Mouse (Mus musculus) adrenal gland (tissue): ENCODE results near the gene Cox7c.
"Not testable (repeated sequence)": the region's sequence is repeated elsewhere in the genome, so short reads cannot be mapped to it uniquely, and the experiment has no call there.

Experiments
- intact Hi-C: fragments of 180-260 bp; cut with DNase I; formaldehyde crosslinking; loops from one replicate; pipeline ENCODE4 v1.15.1; 2025
- long read RNA-seq, 2 experiments: library from polyadenylated mRNA; unstranded; transcript quantifications; one replicate each; pipeline ENCODE4 v2.0.0; 2020; ENCODE audit warnings: borderline replicate concordance in 1 of 2; ENCODE audit not compliant: insufficient replicate concordance in 1 of 2

Gene Cox7c
- long read RNA-seq, experiment 1, transcript Cox7c-201 (3 exons, 315 nt): minor isoform, 16 of 495 reads
- long read RNA-seq, experiment 1, transcript Cox7c-203 (3 exons, 540 nt): major isoform, 474 of 495 reads
- long read RNA-seq, experiment 1, partial matches to known transcripts: 0 of 495 reads
- long read RNA-seq, experiment 1, other reads (novel, unspliced or antisense): 3 of 495 reads
- long read RNA-seq, experiment 2, transcript Cox7c-203 (3 exons, 540 nt): major isoform, 291 of 311 reads
- long read RNA-seq, experiment 2, transcript Cox7c-204 (2 exons, 709 nt): minor isoform, 5 of 311 reads
- long read RNA-seq, experiment 2, transcript Cox7c-201 (3 exons, 315 nt): minor isoform, 5 of 311 reads
- long read RNA-seq, experiment 2, partial matches to known transcripts: 4 of 311 reads
- long read RNA-seq, experiment 2, other reads (novel, unspliced or antisense): 6 of 311 reads

GRCm38 (mm10) chr13:86046254-86046951, at the start of gene Cox7c:
Gene Cox7c (minus strand): TSS chr13:86046904.
- intact Hi-C loops: no loop called here

GRCm38 (mm10) chr13:86068011-86068724, 21.5 kb upstream of the Cox7c start:
- intact Hi-C loops: no loop called here

GRCm38 (mm10) chr13:86067508-86067907, 20.8 kb upstream of the Cox7c start:
- intact Hi-C loops: no loop called here

- intact Hi-C loops: not testable (repeated sequence)
Observed at GRCm38 (mm10) chr13:86054091-86054490, 7.4 kb upstream of the Cox7c start.

- intact Hi-C loops: no loop called here
Observed at GRCm38 (mm10) chr13:86004907-86005675, 41.6 kb downstream of the Cox7c start.
